Mouse (Mus musculus) liver, embryonic 15.5 days (tissue): ENCODE measurements around the gene Gm49403. TPM values are rescaled to one million over a fixed set of nuclear protein-coding genes. Genes with fewer than 3 reads are reported as not detected.
"Not testable (repeated sequence)": the region's sequence is repeated elsewhere in the genome, so short reads cannot be mapped to it uniquely, and the experiment has no call there.

Source experiments
- ATAC-seq: fragments of 200-750 bp; cut with Nextera tagmentation; 2 replicates; pipeline ENCODE4 v1.8.0; 2017; ENCODE audit warnings: moderate number of reproducible peaks, mild to moderate bottlenecking, moderate library complexity; ENCODE audit not compliant: insufficient read depth
- H3K27ac ChIP-seq: fragments of 300-500 bp; sonication (generic); replicated peaks from 2 replicates; pipeline ENCODE4 v1.5.1; 2015; ENCODE audit warnings: mild to moderate bottlenecking, inconsistent platforms
- H3K27me3 ChIP-seq: fragments of 300-500 bp; sonication (generic); 2 replicates; pipeline ENCODE4 v1.6.1; 2015; ENCODE audit warnings: mild to moderate bottlenecking, inconsistent platforms
- H3K36me3 ChIP-seq: fragments of 300-500 bp; sonication (generic); replicated peaks from 2 replicates; pipeline ENCODE4 v1.6.1; 2015; ENCODE audit warnings: moderate library complexity, mild to moderate bottlenecking, inconsistent platforms
- H3K4me1 ChIP-seq: fragments of 300-500 bp; sonication (generic); replicated peaks from 2 replicates; pipeline ENCODE4 v1.6.1; 2015; ENCODE audit warnings: inconsistent platforms
- H3K4me2 ChIP-seq: fragments of 300-500 bp; sonication (generic); 2 replicates; pipeline ENCODE4 v1.6.1; 2015; ENCODE audit warnings: moderate library complexity, mild to moderate bottlenecking, inconsistent platforms
- H3K4me3 ChIP-seq: fragments of 300-500 bp; sonication (generic); replicated peaks from 2 replicates; pipeline ENCODE4 v1.5.1; 2015; ENCODE audit warnings: mild to moderate bottlenecking, inconsistent platforms
- H3K9ac ChIP-seq: fragments of 300-500 bp; sonication (generic); 2 replicates; pipeline ENCODE4 v1.6.1; 2015; ENCODE audit warnings: moderate library complexity, mild to moderate bottlenecking, inconsistent platforms
- H3K9me3 ChIP-seq: fragments of 300-500 bp; sonication (generic); replicated peaks from 2 replicates; pipeline ENCODE4 v1.6.1; 2016; ENCODE audit warnings: inconsistent platforms
- WGBS: fragments of 180-500 bp; shearing (Covaris S2); methylation state at CpG from one replicate; pipeline ENCODE4 v1.1.7; 2015; ENCODE audit warnings: mixed read lengths; ENCODE audit not compliant: insufficient replicate concordance; 5-methylcytosine and 5-hydroxymethylcytosine counted together
- polyA plus RNA-seq: library from polyadenylated mRNA; unstranded; fragments of >200 nt; fragmentation: Nextera tagmentation; extraction: Ambion mirVana; gene quantifications from 2 replicates; pipeline ENCODE4 v1.2.1, GENCODE M21; 2015

The Gm49403 gene
- polyA plus RNA-seq, 1 experiment from 2014 or later, result not detected

DNA sequence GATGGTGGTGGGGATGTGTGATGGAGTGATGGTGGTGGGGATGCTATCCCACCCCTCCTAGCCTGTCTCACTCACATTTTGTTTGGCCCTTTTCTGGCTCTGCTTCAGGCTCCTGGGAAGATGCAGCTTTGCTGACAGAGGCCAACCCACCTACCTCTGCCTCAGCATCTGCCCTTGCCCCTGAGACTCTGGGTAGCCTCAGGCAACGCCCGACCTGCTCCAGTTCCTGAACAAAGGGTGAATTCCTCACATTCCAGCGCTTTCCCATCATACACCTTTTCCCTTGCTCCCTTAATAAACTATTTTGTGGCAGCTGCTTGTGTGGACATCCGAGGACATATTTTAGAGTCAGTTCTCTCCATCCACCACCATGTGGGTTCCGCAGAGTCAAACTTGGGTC is 35.4 kb upstream of the Gm49403 start:
- 75% methylated on average over 5 of the region's 5 CpGs for WGBS
- no peak overlapping the region for H3K9ac ChIP-seq
- H3K9me3 ChIP-seq, result no peaks in the 10 kb centered on the region
- peaks cover 16% of the 10 kb centered on the region; the same call in 1 of the 2 replicates for H3K4me1 ChIP-seq
- H3K27me3 ChIP-seq, result peaks cover 5% of the 10 kb centered on the region; the same call in 1 of the 2 replicates
- H3K4me3 ChIP-seq, result no peak overlapping the region
- ATAC-seq, result no peak
- H3K4me2 ChIP-seq, result no peak overlapping the region
- H3K27ac ChIP-seq, result no peak overlapping the region
- peaks cover 28% of the 10 kb centered on the region for H3K36me3 ChIP-seq

GRCm38 (mm10) chr19:8850402-8850901 is 33.3 kb upstream of the Gm49403 start, which contains the start of gene Lrrn4cl:
Gene Lrrn4cl (plus strand): TSS chr19:8850768.
- H3K4me2 ChIP-seq, result no peak within 1 kb of the TSS
- no peak within 1 kb of the TSS for H3K4me3 ChIP-seq
- ATAC-seq, result no peak
- no peak within 1 kb of the TSS for H3K9ac ChIP-seq
- no peak within 1 kb of the TSS for H3K27ac ChIP-seq
- peaks cover 25% of the 10 kb centered on the region for H3K36me3 ChIP-seq
- 41% methylated on average over 7 of the region's 7 CpGs for WGBS
- H3K4me1 ChIP-seq, result peaks cover 13% of the 10 kb centered on the region; the same call in 1 of the 2 replicates
- no peaks in the 10 kb centered on the region for H3K9me3 ChIP-seq
- H3K27me3 ChIP-seq, result peaks cover 5% of the 10 kb centered on the region; the same call in 1 of the 2 replicates

DNA sequence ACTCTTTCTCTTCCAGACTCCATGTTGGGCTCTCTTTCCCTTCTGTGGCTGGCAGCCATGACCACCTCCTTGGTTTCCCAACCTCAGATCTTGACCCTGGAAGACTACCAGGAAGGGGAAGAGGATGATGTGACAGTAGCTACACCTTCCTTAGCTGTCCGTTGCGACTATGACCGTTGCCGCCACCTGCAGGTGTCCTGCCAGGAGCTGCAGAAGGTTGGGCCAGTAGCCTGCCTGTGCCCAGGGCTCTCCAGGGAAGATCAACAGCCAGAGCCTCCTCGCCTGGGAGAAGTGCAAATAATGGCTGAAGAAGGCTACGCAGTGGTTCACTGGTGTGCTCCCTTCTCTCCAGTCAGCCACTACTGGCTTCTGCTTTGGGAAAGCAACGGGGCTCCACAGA is 32.1 kb upstream of the Gm49403 start:
- H3K27ac ChIP-seq, result no peak overlapping the region
- 51% methylated on average over 7 of the region's 7 CpGs for WGBS
- no peak overlapping the region for H3K4me2 ChIP-seq
- peaks cover 5% of the 10 kb centered on the region; the same call in 1 of the 2 replicates for H3K27me3 ChIP-seq
- H3K4me3 ChIP-seq, result no peak overlapping the region
- peaks cover 13% of the 10 kb centered on the region for H3K36me3 ChIP-seq
- no peak for ATAC-seq
- no peak overlapping the region for H3K9ac ChIP-seq
- H3K4me1 ChIP-seq, result peaks cover 13% of the 10 kb centered on the region; the same call in 1 of the 2 replicates
- no peaks in the 10 kb centered on the region for H3K9me3 ChIP-seq

- Histone ChIP-seq H3K4me3 (no peak overlapping the region), H3K27me3 (peaks cover 5% of the 10 kb centered on the region; the same call in 1 of the 2 replicates), H3K4me2 (no peak overlapping the region), H3K27ac (no peak overlapping the region), H3K4me1 (peaks cover 13% of the 10 kb centered on the region; the same call in 1 of the 2 replicates), H3K9ac (no peak overlapping the region), H3K9me3 (no peaks in the 10 kb centered on the region), H3K36me3 (peaks cover 6% of the 10 kb centered on the region; the same call in 1 of the 2 replicates)
- no peak for ATAC-seq
- 59% methylated on average over 10 of the region's 10 CpGs for WGBS
Measured at GRCm38 (mm10) chr19:8852236-8852928, 31.3 kb upstream of the Gm49403 start.

- peaks cover 13% of the 10 kb centered on the region; the same call in 1 of the 2 replicates for H3K4me1 ChIP-seq
- H3K9ac ChIP-seq, result no peak overlapping the region
- peaks cover 5% of the 10 kb centered on the region; the same call in 1 of the 2 replicates for H3K27me3 ChIP-seq
- H3K4me2 ChIP-seq, result no peak overlapping the region
- no peaks in the 10 kb centered on the region for H3K9me3 ChIP-seq
- ATAC-seq, result no peak
- no peaks in the 10 kb centered on the region; the same call in 1 of the 2 replicates for H3K36me3 ChIP-seq
- H3K27ac ChIP-seq, result no peak overlapping the region
- H3K4me3 ChIP-seq, result no peak overlapping the region
- 74% methylated on average over 3 of the region's 3 CpGs for WGBS
Measured at GRCm38 (mm10) chr19:8853117-8853516, 30.6 kb upstream of the Gm49403 start.

DNA sequence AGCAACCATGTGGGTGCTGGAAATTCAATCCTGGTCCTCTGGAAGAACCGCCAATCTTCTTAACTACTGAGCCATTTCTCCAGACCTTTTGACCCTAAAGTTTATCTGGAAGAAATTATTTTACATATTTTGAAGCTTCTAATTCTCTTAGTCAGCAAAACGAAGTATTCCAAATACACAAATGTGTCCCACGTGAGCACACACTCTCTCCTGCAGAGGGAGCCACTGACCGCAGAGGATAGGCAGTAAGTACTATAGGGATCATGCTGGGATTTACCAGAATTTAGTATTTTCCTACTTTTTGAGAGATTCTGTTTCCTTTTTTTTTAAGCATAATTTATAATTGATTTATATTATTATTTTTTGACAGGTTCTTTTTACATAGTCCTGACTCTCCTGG is 26.0 kb upstream of the Gm49403 start:
- no peak overlapping the region for H3K9ac ChIP-seq
- H3K36me3 ChIP-seq, result no peaks in the 10 kb centered on the region
- 33% methylated on average over 4 of the region's 4 CpGs for WGBS
- no peak overlapping the region for H3K4me3 ChIP-seq
- H3K9me3 ChIP-seq, result no peaks in the 10 kb centered on the region
- H3K27ac ChIP-seq, result no peak overlapping the region
- no peak overlapping the region for H3K4me2 ChIP-seq
- no peak for ATAC-seq
- H3K27me3 ChIP-seq, result no peaks in the 10 kb centered on the region
- H3K4me1 ChIP-seq, result no peaks in the 10 kb centered on the region

- H3K4me1 ChIP-seq, result no peaks in the 10 kb centered on the region
- H3K4me2 ChIP-seq, result no peak overlapping the region
- no peaks in the 10 kb centered on the region for H3K9me3 ChIP-seq
- no peak overlapping the region for H3K9ac ChIP-seq
- no peaks in the 10 kb centered on the region for H3K27me3 ChIP-seq
- H3K36me3 ChIP-seq, result no peaks in the 10 kb centered on the region
- H3K27ac ChIP-seq, result no peak overlapping the region
- ATAC-seq, result no peak
- no peak overlapping the region for H3K4me3 ChIP-seq
- WGBS, result 20% methylated on average over 1 of the region's 1 CpGs
Measured at GRCm38 (mm10) chr19:8859018-8859417, 24.7 kb upstream of the Gm49403 start.

DNA sequence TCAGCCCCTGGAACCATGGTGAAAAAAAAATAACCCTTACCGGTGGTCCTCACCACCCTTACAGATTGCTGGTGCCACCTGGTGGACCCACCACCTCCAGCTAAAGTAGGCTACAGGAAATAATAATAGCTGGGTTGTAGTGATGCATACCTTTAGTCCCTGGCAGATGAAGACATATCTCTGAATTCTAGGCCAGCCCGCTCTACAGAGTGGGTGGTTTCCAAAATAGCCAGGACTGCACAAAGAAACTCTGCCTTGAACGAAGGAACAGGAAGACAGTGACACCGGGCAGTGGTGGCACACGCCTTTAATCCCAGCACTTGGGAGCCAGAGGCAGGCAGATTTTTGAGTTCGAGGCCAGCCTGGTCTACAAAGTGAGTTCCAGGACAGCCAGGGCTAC is 19.5 kb upstream of the Gm49403 start:
- 69% methylated on average over 6 of the region's 6 CpGs for WGBS
- no peak for ATAC-seq
- H3K27me3 ChIP-seq, result no peaks in the 10 kb centered on the region

GRCm38 (mm10) chr19:8870381-8870780 is 13.3 kb upstream of the Gm49403 start:
- Histone ChIP-seq H3K9ac (0 out of 2 replicates have a peak overlapping the region, but pooled peaks have one; percentile 99), H3K4me1 (peaks cover 52% of the 10 kb centered on the region), H3K36me3 (peaks cover 28% of the 10 kb centered on the region), H3K27ac (0 out of 2 replicates have a peak overlapping the region, but pooled peaks have one; percentile 92), H3K4me2 (peak overlapping the region; percentile 90), H3K4me3 (peak overlapping the region; percentile 98)
- not testable (repeated sequence) for H3K27me3 ChIP-seq, ATAC-seq, H3K9me3 ChIP-seq
- 46% methylated on average over 3 of the region's 3 CpGs for WGBS

More for the DNA sequence above, 19.5 kb upstream of the Gm49403 start:
- no peak overlapping the region for H3K9ac ChIP-seq
- no peak overlapping the region for H3K4me3 ChIP-seq
- no peaks in the 10 kb centered on the region for H3K36me3 ChIP-seq
- no peak overlapping the region for H3K4me2 ChIP-seq
- H3K4me1 ChIP-seq, result 0 out of 2 replicates have a peak, but pooled peaks cover 6% of the 10 kb centered on the region
- H3K27ac ChIP-seq, result no peak overlapping the region
- no peaks in the 10 kb centered on the region for H3K9me3 ChIP-seq

GRCm38 (mm10) chr19:8870838-8871237 is 12.9 kb upstream of the Gm49403 start:
- peak; percentile 19 for ATAC-seq
- Histone ChIP-seq H3K27me3 (no peaks in the 10 kb centered on the region), H3K9ac (peak overlapping the region; percentile 99), H3K4me1 (peaks cover 52% of the 10 kb centered on the region), H3K9me3 (no peaks in the 10 kb centered on the region), H3K4me3 (peak overlapping the region; percentile 98), H3K27ac (peak overlapping the region; percentile 92), H3K36me3 (peaks cover 33% of the 10 kb centered on the region), H3K4me2 (peak overlapping the region; percentile 90)
- 26% methylated on average over 9 of the region's 9 CpGs for WGBS
